25 mouse cellular contexts compared by ENCODE assay signal in genomic region chr12:3393140-3393539, GRCm38 (mm10). TPM values are rescaled to one million over a fixed set of nuclear protein-coding genes. Genes with fewer than 3 reads are reported as not detected.
DNase-seq lines count a peak whose midpoint lies in the region; TF ChIP-seq lines count a peak whose summit lies in the region.
"Had no signal": no experiment of that assay in that cellular context is flagged by ENCODE, and none has a peak within 500 bp of the region (broad histone marks: within the 10 kb centered on the region; RNA-seq: fewer than 3 reads in every experiment).

No protein-coding gene starts in this region.

- no peak for DNase-seq in layer of hippocampus, adult 2 months (ENCODE audit: low spot score in 2 of 2)
- no peak for DNase-seq in layer of hippocampus, postnatal 36 days
- DNase-seq in ES-CJ7 (ENCODE audit: low read depth, low spot score) (peak; percentile 39), R1 (ENCODE audit: low read depth, low spot score) (peak; percentile 67)
- DNase-seq in right cerebral cortex, postnatal 25 days = no peak
- no peak for DNase-seq in urinary bladder, adult 2 months (ENCODE audit: low spot score)
- DNase-seq: adrenal gland, adult 2 months; adrenal gland, postnatal 14 days; B cell, adult 2 months; cerebellum, adult 11-12 months; cerebellum, adult 8-10 months; cerebellum, postnatal 10 days; cerebellum, postnatal 36 days; embryo, embryonic 11 days; gastrocnemius, postnatal 25 days; heart, adult 18-20 months; heart, postnatal 10 days; heart, postnatal 36 days had no signal

- TF ChIP-seq CTCF in layer of hippocampus, adult 2 months (conservative IDR thresholded peaks at IDR 0.05) = no peak

- no peak overlapping the region for H3K4me3 ChIP-seq in layer of hippocampus, adult 2 months
- H3K4me3 ChIP-seq: embryonic facial prominence, embryonic 10.5 days; embryonic facial prominence, embryonic 13.5 days; erythroblast, embryonic 14.5 days; forebrain, embryonic 12.5 days; forebrain, embryonic 15.5 days; hindbrain, embryonic 10.5 days; hindbrain, embryonic 13.5 days had no signal

- H3K27ac ChIP-seq in layer of hippocampus, adult 2 months = peak overlapping the region; percentile 64
- H3K27ac ChIP-seq: embryonic facial prominence, embryonic 10.5 days; embryonic facial prominence, embryonic 13.5 days; forebrain, embryonic 12.5 days; forebrain, embryonic 15.5 days; hindbrain, embryonic 10.5 days; hindbrain, embryonic 13.5 days had no signal

RNA-seq across cellular contexts. Expression of gene Kif3c, which starts 28.2 kb away (rescaled TPM):
- 100 to 1,000 TPM; 167 to 169 TPM for total RNA-seq in layer of hippocampus, adult 2 months (2021)
- total RNA-seq in layer of hippocampus, postnatal 36 days (2021) = 100 to 1,000 TPM; 163 to 168 TPM
- 9.1 and 9.9 TPM in 2 replicates for polyA plus RNA-seq in urinary bladder, adult 2 months (2012; rRNA removed)

RNA-seq across cellular contexts. Expression of gene Asxl2, which starts 33.5 kb away (rescaled TPM):
- 10 to 100 TPM; 32.6 to 34.3 TPM for total RNA-seq in layer of hippocampus, adult 2 months (2021)
- total RNA-seq in layer of hippocampus, postnatal 36 days (2021) = 10 to 100 TPM; 31.0 to 31.6 TPM
- polyA plus RNA-seq in urinary bladder, adult 2 months (2012; rRNA removed) = 10.0 and 11.5 TPM in 2 replicates

Comparison
In these comparisons a context has a peak if more than half of its experiments do, and no peak if none do; other contexts are left out.
1. DNase-seq: peak in ES-CJ7 (single experiment) and R1 (single experiment); none in layer of hippocampus, adult 2 months (0 of 2), layer of hippocampus, postnatal 36 days (0 of 2), right cerebral cortex, postnatal 25 days (single experiment) and urinary bladder, adult 2 months (single experiment).